Mouse (Mus musculus) urinary bladder, adult 18-20 months (tissue): Measurements from ENCODE around the gene Cd38.
"Not testable (repeated sequence)": the region's sequence is repeated elsewhere in the genome, so short reads cannot be mapped to it uniquely, and the experiment has no call there.

Experiments
- DNase-seq, 2 experiments: peaks; one replicate each; pipeline ENCODE4 v3.0.0; 2022; ENCODE audit warnings: low spot score in 2 of 2, mixed read lengths in 2 of 2

The Cd38 gene

GRCm38 (mm10) chr5:43859663-43860062 lies 8.7 kb upstream of the Cd38 start:
- no peak for DNase-seq

- no peak for DNase-seq
Observed at GRCm38 (mm10) chr5:43860096-43860495, 8.3 kb upstream of the Cd38 start.

- no peak for DNase-seq
Observed at GRCm38 (mm10) chr5:43860670-43861431, 7.5 kb upstream of the Cd38 start.

- no peak for DNase-seq
Observed at GRCm38 (mm10) chr5:43863642-43864041, 4.7 kb upstream of the Cd38 start.

- DNase-seq, result no peak
Observed at GRCm38 (mm10) chr5:43865316-43865715, 3.0 kb upstream of the Cd38 start.

- DNase-seq, result peak; percentile 4 to 16
Observed at GRCm38 (mm10) chr5:43868711-43869600, 603 bp downstream of the Cd38 start.

- no peak for DNase-seq
Observed at GRCm38 (mm10) chr5:43871845-43872244, 3.5 kb downstream of the Cd38 start.

- no peak for DNase-seq
Observed at GRCm38 (mm10) chr5:43872652-43873051, 4.3 kb downstream of the Cd38 start.

- no peak for DNase-seq
Observed at GRCm38 (mm10) chr5:43882034-43882433, 13.7 kb downstream of the Cd38 start.

- DNase-seq, result no peak
Observed at GRCm38 (mm10) chr5:43885060-43885820, 16.9 kb downstream of the Cd38 start.

- no peak for DNase-seq
Observed at GRCm38 (mm10) chr5:43892386-43892785, 24.0 kb downstream of the Cd38 start.

GRCm38 (mm10) chr5:43894113-43894512 lies 25.8 kb downstream of the Cd38 start:
- no peak for DNase-seq

GRCm38 (mm10) chr5:43895931-43896330 lies 27.6 kb downstream of the Cd38 start:
- DNase-seq, result no peak

- DNase-seq, result no peak
Observed at GRCm38 (mm10) chr5:43904685-43905084, 36.3 kb downstream of the Cd38 start.

- DNase-seq, result no peak
Observed at GRCm38 (mm10) chr5:43909213-43909612, 40.9 kb downstream of the Cd38 start.

- no peak for DNase-seq
Observed at GRCm38 (mm10) chr5:43910006-43910405, 41.7 kb downstream of the Cd38 start.

GRCm38 (mm10) chr5:43912844-43913243 lies 44.5 kb downstream of the Cd38 start, which contains the start of gene Gm7879:
TSS of gene Gm7879 (plus strand) at chr5:43913144.
- not testable (repeated sequence) for DNase-seq

GRCm38 (mm10) chr5:43915261-43915886 lies 47.0 kb downstream of the Cd38 start:
- no peak for DNase-seq

- no peak for DNase-seq
Observed at GRCm38 (mm10) chr5:43921877-43922276, 53.5 kb downstream of the Cd38 start.

GRCm38 (mm10) chr5:43923933-43924332 lies 55.6 kb downstream of the Cd38 start:
- peak; percentile 27 to 43 for DNase-seq

GRCm38 (mm10) chr5:43927729-43928128 lies 59.4 kb downstream of the Cd38 start:
- DNase-seq, result no peak
